In genomic region chr3:86812689-86813088, GRCm38 (mm10) we compare ENCODE assay signal across 8 mouse cellular contexts.
DNase-seq lines count a peak whose midpoint lies in the region; ATAC-seq and TF ChIP-seq lines count a peak whose summit lies in the region.

No protein-coding gene starts in this region.

- no peak for TF ChIP-seq CTCF in heart, adult 2 months (IDR thresholded peaks at IDR 0.05)

- peak; percentile 72 for ATAC-seq in embryonic facial prominence, embryonic 12.5 days (ENCODE audit: insufficient number of reproducible peaks, insufficient read depth, low FRiP score, low TSS enrichment)
- ATAC-seq in liver, embryonic 11.5 days (replicated peaks; ENCODE audit: low FRiP score) = peak; percentile 94

- no peaks in the 10 kb centered on the region for H3K27me3 ChIP-seq in embryonic facial prominence, embryonic 12.5 days
- no peaks in the 10 kb centered on the region for H3K27me3 ChIP-seq in heart, adult 2 months (ENCODE audit: control insufficient read depth, insufficient read depth, low read length)
- H3K27me3 ChIP-seq in liver, embryonic 11.5 days (replicated peaks; ENCODE audit: control insufficient read depth, insufficient read depth, low read length) = no peaks in the 10 kb centered on the region

- H3K36me3 ChIP-seq in embryonic facial prominence, embryonic 12.5 days = no peaks in the 10 kb centered on the region
- H3K36me3 ChIP-seq in heart, adult 2 months (ENCODE audit: control insufficient read depth, insufficient read depth, low read length) = no peaks in the 10 kb centered on the region
- H3K36me3 ChIP-seq in liver, embryonic 11.5 days (ENCODE audit: control insufficient read depth, insufficient read depth, low read length) = no peaks in the 10 kb centered on the region

- intact Hi-C loops in heart, adult 2 months (cut with DNase I) = loop anchor here (1.0 to 10.0 kb wide), 2 partner anchors 24 to 488 kb away; no protein-coding TSS in a partner anchor

- 12% methylated on average over 3 of the region's 3 CpGs for WGBS in embryonic facial prominence, embryonic 12.5 days
- 6% methylated on average over 3 of the region's 3 CpGs for WGBS in heart, adult 2 months
- 21% methylated on average over 3 of the region's 3 CpGs for whole genome bisulfite sequencing in liver, embryonic 11.5 days

- no peak overlapping the region for H3K4me3 ChIP-seq in embryonic facial prominence, embryonic 12.5 days
- H3K4me3 ChIP-seq in heart, adult 2 months = no peak overlapping the region
- no peak overlapping the region for H3K4me3 ChIP-seq in liver, embryonic 11.5 days (ENCODE audit: low read depth, low read length)

- DNase-seq in 416B (ENCODE audit: low read depth) = peak; percentile 92
- DNase-seq in adrenal gland, postnatal 25 days = peak; percentile 80
- peak; percentile 81 to 84 for DNase-seq in heart, adult 2 months
- DNase-seq in kidney, adult 8-10 months = peak; percentile 83 to 87
- peak; percentile 55 for DNase-seq in liver, embryonic 11.5 days (ENCODE audit: low spot score)
- DNase-seq in naive thymus-derived CD4-positive, alpha-beta T cell, adult 2 months (ENCODE audit: low read depth) = peak; percentile 79
- DNase-seq in spleen, postnatal 4 days (ENCODE audit: low spot score in 2 of 2) = peak; percentile 73 to 87

- no peak overlapping the region for H3K27ac ChIP-seq in embryonic facial prominence, embryonic 12.5 days
- H3K27ac ChIP-seq in heart, adult 2 months = peak overlapping the region; percentile 30
- no peak overlapping the region for H3K27ac ChIP-seq in liver, embryonic 11.5 days (ENCODE audit: low read depth, low read length)

- H3K4me2 ChIP-seq in embryonic facial prominence, embryonic 12.5 days (replicated peaks) = no peak overlapping the region
- H3K4me2 ChIP-seq in liver, embryonic 11.5 days = no peak overlapping the region

- TF ChIP-seq EP300 in heart, adult 2 months (IDR thresholded peaks at IDR 0.05; ENCODE audit: insufficient read depth, low read depth, low read length) = peak; percentile 91

- no peaks in the 10 kb centered on the region for H3K79me2 ChIP-seq in heart, adult 2 months (replicated peaks; ENCODE audit: control insufficient read depth, insufficient read depth, low read length)

- no peak overlapping the region for H3K9ac ChIP-seq in embryonic facial prominence, embryonic 12.5 days
- no peak overlapping the region for H3K9ac ChIP-seq in heart, adult 2 months (ENCODE audit: low read depth, low read length)
- no peak overlapping the region for H3K9ac ChIP-seq in liver, embryonic 11.5 days (ENCODE audit: low read depth, low read length)

- TF ChIP-seq POLR2A in heart, adult 2 months (IDR thresholded peaks at IDR 0.05; ENCODE audit: insufficient read depth, low read depth, low read length) = no peak

- H3K4me1 ChIP-seq in embryonic facial prominence, embryonic 12.5 days = peaks cover 10% of the 10 kb centered on the region
- peaks cover 3% of the 10 kb centered on the region; the same call in 1 of the 2 replicates for H3K4me1 ChIP-seq in heart, adult 2 months (ENCODE audit: control insufficient read depth, insufficient read depth, low read length)
- no peaks in the 10 kb centered on the region for H3K4me1 ChIP-seq in liver, embryonic 11.5 days (replicated peaks; ENCODE audit: control insufficient read depth, insufficient read depth, low read length)

- no peaks in the 10 kb centered on the region for H3K9me3 ChIP-seq in embryonic facial prominence, embryonic 12.5 days
- no peaks in the 10 kb centered on the region for H3K9me3 ChIP-seq in liver, embryonic 11.5 days (ENCODE audit: control insufficient read depth, low read length)
